Mouse (Mus musculus) ES-E14 (cell line): ENCODE data around the gene Znrd1.

ENCODE experiments used
- HCFC1 ChIP-seq: IDR thresholded peaks from 2 replicates; pipeline ENCODE4 v1.6.1; 2012; ENCODE audit warnings: low read length, inconsistent platforms, borderline replicate concordance; ENCODE audit not compliant: insufficient read depth
- ZC3H11A ChIP-seq: IDR thresholded peaks from 2 replicates; pipeline ENCODE4 v1.6.1; 2012; ENCODE audit warnings: low read depth, mild to moderate bottlenecking, inconsistent platforms, low read length, borderline replicate concordance

DNA sequence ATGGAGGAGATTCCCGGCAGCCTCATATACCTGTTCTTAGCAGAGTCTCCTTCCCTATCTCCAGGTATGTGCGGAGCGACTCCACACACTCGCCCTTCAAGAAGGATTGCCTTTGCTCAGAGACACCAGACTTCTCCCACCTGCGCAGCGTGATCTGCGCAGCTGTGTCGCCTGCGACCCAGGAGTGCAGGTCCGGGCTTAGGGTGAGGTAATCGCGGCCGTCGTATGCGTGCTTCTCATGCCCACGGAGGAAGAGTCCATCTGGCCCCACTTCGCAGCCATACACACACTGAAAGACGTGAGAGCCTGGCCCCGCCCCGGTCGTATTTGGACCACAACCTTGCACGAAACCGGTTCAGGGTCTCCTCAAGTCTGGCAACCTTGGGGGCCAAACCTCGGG, 30.1 kb upstream of the Znrd1 start:
- TF ChIP-seq ZC3H11A (no peak), HCFC1 (no peak)
